16 mouse cellular contexts compared by ENCODE assay signal in the genomic region with DNA sequence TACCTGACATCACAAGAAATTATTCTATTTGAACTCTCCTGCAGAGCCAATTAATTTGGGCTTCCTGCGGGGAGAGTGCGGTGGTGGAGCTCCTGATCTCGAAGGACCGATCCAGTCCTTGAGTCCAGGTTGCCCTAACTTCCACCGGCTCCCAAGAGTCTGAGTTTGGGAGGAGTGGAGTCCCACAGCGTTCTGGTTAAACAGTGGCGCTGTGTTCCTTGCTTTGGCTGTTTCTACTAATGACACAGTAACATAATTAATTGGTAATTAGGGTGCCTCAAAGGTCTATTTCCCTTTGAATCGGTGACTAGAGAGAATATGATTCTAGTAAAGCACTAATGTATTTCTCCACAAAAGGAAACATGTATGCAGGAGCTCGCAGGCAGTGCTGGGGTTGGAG.
A peak's percentile ranks its signal among the peaks of the same experiment; 100 is the strongest.
DNase-seq lines count a peak whose midpoint lies in the region; ATAC-seq lines count a peak whose summit lies in the region.
"Had no signal": no experiment of that assay in that cellular context is flagged by ENCODE, and none has a peak within 500 bp of the region (broad histone marks: within the 10 kb centered on the region; RNA-seq: fewer than 3 reads in every experiment).

No protein-coding gene starts in this region.

- ATAC-seq in neural tube, embryonic 11.5 days (ENCODE audit: insufficient read depth, low FRiP score, low TSS enrichment) = no peak
- ATAC-seq in hindbrain, embryonic 11.5 days (ENCODE audit: low FRiP score) = no peak
- ATAC-seq in midbrain, embryonic 14.5 days (ENCODE audit: low FRiP score, low TSS enrichment) = 0 out of 2 replicates have a peak, but pooled peaks have one; percentile 35
- ATAC-seq: activated CD4-positive, CD25-positive, alpha-beta regulatory T cell, adult 4 months had no signal

- no peak overlapping the region for H3K4me2 ChIP-seq in neural tube, embryonic 11.5 days (ENCODE audit: low read depth)
- H3K4me2 ChIP-seq in hindbrain, embryonic 11.5 days (replicated peaks; ENCODE audit: low read depth, low read length) = no peak overlapping the region
- peak overlapping the region; percentile 18; the same call in 1 of the 2 replicates for H3K4me2 ChIP-seq in midbrain, embryonic 14.5 days (ENCODE audit: low read length)
- H3K4me2 ChIP-seq: liver, embryonic 13.5 days had no signal

- DNase-seq in neural tube, embryonic 11.5 days (ENCODE audit: low spot score) = no peak
- no peak for DNase-seq in neural tube, embryonic 10.5 days (ENCODE audit: extremely low spot score, low spot score)
- DNase-seq in hindbrain, embryonic 11.5 days (ENCODE audit: low spot score) = no peak
- DNase-seq in midbrain, embryonic 14.5 days = peak; percentile 63
- DNase-seq in left cerebral cortex, adult 8-10 months (ENCODE audit: low spot score in 2 of 2) = no peak
- no peak for DNase-seq in cerebellum, adult 11 months
- DNase-seq in urinary bladder, postnatal 4 days (ENCODE audit: low spot score in 2 of 2) = no peak
- DNase-seq: adrenal gland, postnatal 36 days; cerebellum, adult 11-12 months; heart, postnatal 36 days; kidney, adult 18-20 months; liver, embryonic 13.5 days; lung, postnatal 14 days; right cerebral cortex, postnatal 4 days; thymus, adult 18-20 months had no signal

- H3K9me3 ChIP-seq in neural tube, embryonic 11.5 days (ENCODE audit: control insufficient read depth, low read length) = no peaks in the 10 kb centered on the region
- H3K9me3 ChIP-seq in hindbrain, embryonic 11.5 days (ENCODE audit: control insufficient read depth, low read length) = no peaks in the 10 kb centered on the region
- no peaks in the 10 kb centered on the region for H3K9me3 ChIP-seq in midbrain, embryonic 14.5 days (ENCODE audit: control insufficient read depth, low read length)
- H3K9me3 ChIP-seq: liver, embryonic 13.5 days had no signal

- H3K4me3 ChIP-seq in neural tube, embryonic 11.5 days (ENCODE audit: low read depth, low read length) = no peak overlapping the region
- no peak overlapping the region for H3K4me3 ChIP-seq in hindbrain, embryonic 11.5 days (ENCODE audit: low read depth, low read length)
- no peak overlapping the region for H3K4me3 ChIP-seq in midbrain, embryonic 14.5 days (replicated peaks; ENCODE audit: low read depth, low read length)
- H3K4me3 ChIP-seq: liver, embryonic 13.5 days had no signal

- no peak overlapping the region; the same call in 1 of the 2 replicates for H3K9ac ChIP-seq in neural tube, embryonic 11.5 days (ENCODE audit: low read length)
- H3K9ac ChIP-seq in hindbrain, embryonic 11.5 days (ENCODE audit: low read depth, low read length) = no peak overlapping the region
- no peak overlapping the region for H3K9ac ChIP-seq in midbrain, embryonic 14.5 days (replicated peaks; ENCODE audit: low read length)
- H3K9ac ChIP-seq: liver, embryonic 13.5 days had no signal

- H3K27ac ChIP-seq in neural tube, embryonic 11.5 days (ENCODE audit: low read depth, low read length) = peak overlapping the region; percentile 78
- peak overlapping the region; percentile 68 for H3K27ac ChIP-seq in hindbrain, embryonic 11.5 days (ENCODE audit: low read depth, low read length)
- peak overlapping the region; percentile 90 for H3K27ac ChIP-seq in midbrain, embryonic 14.5 days (replicated peaks; ENCODE audit: low read depth, low read length)
- H3K27ac ChIP-seq: liver, embryonic 13.5 days had no signal

- H3K4me1 ChIP-seq in neural tube, embryonic 11.5 days (ENCODE audit: control insufficient read depth, insufficient read depth, low read length) = peaks cover 39% of the 10 kb centered on the region
- peaks cover 16% of the 10 kb centered on the region for H3K4me1 ChIP-seq in hindbrain, embryonic 11.5 days (replicated peaks; ENCODE audit: control insufficient read depth, insufficient read depth, low read length)
- peaks cover 51% of the 10 kb centered on the region for H3K4me1 ChIP-seq in midbrain, embryonic 14.5 days (ENCODE audit: control insufficient read depth, insufficient read depth, low read length)

- H3K36me3 ChIP-seq in neural tube, embryonic 11.5 days (ENCODE audit: control insufficient read depth, insufficient read depth, low read length) = no peaks in the 10 kb centered on the region; the same call in 1 of the 2 replicates
- H3K36me3 ChIP-seq in hindbrain, embryonic 11.5 days (ENCODE audit: control insufficient read depth, insufficient read depth, low read length) = no peaks in the 10 kb centered on the region; the same call in 1 of the 2 replicates
- H3K36me3 ChIP-seq in midbrain, embryonic 14.5 days (ENCODE audit: control insufficient read depth, insufficient read depth, low read length) = peaks cover 28% of the 10 kb centered on the region
- H3K36me3 ChIP-seq: liver, embryonic 13.5 days had no signal

- 62% methylated on average over 9 of the region's 9 CpGs for WGBS in neural tube, embryonic 11.5 days
- 61% methylated on average over 9 of the region's 9 CpGs for WGBS in hindbrain, embryonic 11.5 days
- 38% methylated on average over 9 of the region's 9 CpGs for WGBS in midbrain, embryonic 14.5 days

- H3K27me3 ChIP-seq in neural tube, embryonic 11.5 days (ENCODE audit: control insufficient read depth, insufficient read depth, low read length) = no peaks in the 10 kb centered on the region
- H3K27me3 ChIP-seq in hindbrain, embryonic 11.5 days (ENCODE audit: control insufficient read depth, insufficient read depth, low read length) = no peaks in the 10 kb centered on the region
- no peaks in the 10 kb centered on the region for H3K27me3 ChIP-seq in midbrain, embryonic 14.5 days (ENCODE audit: control insufficient read depth, insufficient read depth, low read length)
- H3K27me3 ChIP-seq: liver, embryonic 13.5 days had no signal
